Mouse (Mus musculus) bone marrow macrophage, adult 2 months (primary cell): ENCODE results near the gene Hist2h3b.

Experiments
- CTCF ChIP-seq: IDR thresholded peaks from 2 replicates; pipeline ENCODE4 v1.5.1; 2012; ENCODE audit warnings: low read depth, mild to moderate bottlenecking, low read length, moderate library complexity
- POLR2A ChIP-seq: IDR thresholded peaks from 2 replicates; pipeline ENCODE4 v1.6.1; 2012; ENCODE audit warnings: mild to moderate bottlenecking, low read depth, low read length, borderline replicate concordance

DNA sequence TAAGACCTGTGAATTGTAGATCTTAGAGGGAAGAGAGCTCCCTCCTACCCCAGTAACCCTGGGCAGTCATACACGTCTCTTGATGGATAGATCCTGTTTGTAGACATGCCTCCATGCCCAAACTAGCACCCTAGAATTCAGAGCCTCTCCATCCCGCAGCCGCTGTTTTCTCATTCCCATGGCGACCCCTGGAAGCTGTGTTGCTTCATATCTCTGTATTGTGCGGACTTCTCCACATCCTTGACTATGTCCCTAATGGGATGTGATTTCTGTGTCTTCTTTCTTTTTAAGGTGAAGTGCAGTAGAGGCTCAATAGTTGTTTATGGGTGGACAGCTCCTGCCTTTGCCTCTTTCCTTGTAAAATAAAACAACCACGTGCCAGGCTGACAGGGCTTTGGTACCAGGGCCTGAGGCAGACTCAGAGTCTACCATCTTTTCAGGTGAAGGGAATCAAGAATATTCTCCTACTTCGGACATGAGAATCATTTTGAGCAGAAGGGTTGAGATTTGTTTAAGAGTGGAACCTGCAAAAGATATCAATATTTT lies 4.0 kb upstream of the Hist2h3b start:
- TF ChIP-seq CTCF (no peak), POLR2A (no peak)
